Mouse (Mus musculus) 3T3-L1 (cell line): ENCODE measurements around the gene Chd9.
"Not testable (repeated sequence)": the region's sequence is repeated elsewhere in the genome, so short reads cannot be mapped to it uniquely, and the experiment has no call there.

Experiments
- DNase-seq: peaks from one replicate; pipeline ENCODE4 v3.0.0-alpha.2; 2015; ENCODE audit warnings: low read depth, low spot score

Chd9 gene

GRCm38 (mm10) chr8:90869920-90870777 lies 42.0 kb downstream of the Chd9 start:
- peak; percentile 73 for DNase-seq

- no peak for DNase-seq
Measured at GRCm38 (mm10) chr8:90871375-90872080, 43.4 kb downstream of the Chd9 start.

GRCm38 (mm10) chr8:90873051-90873450 lies 44.9 kb downstream of the Chd9 start:
- no peak for DNase-seq

- DNase-seq = peak; percentile 89
Measured at GRCm38 (mm10) chr8:90876213-90876721, 48.1 kb downstream of the Chd9 start.

- DNase-seq = peak; percentile 92
Measured at GRCm38 (mm10) chr8:90876722-90877429, 48.7 kb downstream of the Chd9 start.

- no peak for DNase-seq
Measured at GRCm38 (mm10) chr8:90877430-90877975, 49.4 kb downstream of the Chd9 start.

- no peak for DNase-seq
Measured at GRCm38 (mm10) chr8:90878551-90878950, 50.4 kb downstream of the Chd9 start.

GRCm38 (mm10) chr8:90880041-90880440 lies 51.9 kb downstream of the Chd9 start:
- DNase-seq = no peak

- DNase-seq = no peak
Measured at GRCm38 (mm10) chr8:90881181-90881580, 53.0 kb downstream of the Chd9 start.

GRCm38 (mm10) chr8:90882088-90882691 lies 54.0 kb downstream of the Chd9 start:
- no peak for DNase-seq

- peak; percentile 60 for DNase-seq
Measured at GRCm38 (mm10) chr8:90885671-90886368, 57.7 kb downstream of the Chd9 start.

GRCm38 (mm10) chr8:90886369-90886712 lies 58.2 kb downstream of the Chd9 start:
- not testable (repeated sequence) for DNase-seq

- DNase-seq = not testable (repeated sequence)
Measured at GRCm38 (mm10) chr8:90887328-90887727, 59.2 kb downstream of the Chd9 start.

GRCm38 (mm10) chr8:90891872-90892578 lies 63.9 kb downstream of the Chd9 start:
- no peak for DNase-seq

GRCm38 (mm10) chr8:90892579-90892919 lies 64.4 kb downstream of the Chd9 start:
- DNase-seq = no peak

- DNase-seq = peak; percentile 92
Measured at GRCm38 (mm10) chr8:90894231-90894914, 66.2 kb downstream of the Chd9 start.

- DNase-seq = no peak
Measured at GRCm38 (mm10) chr8:90897343-90897742, 69.2 kb downstream of the Chd9 start.

- DNase-seq = no peak
Measured at GRCm38 (mm10) chr8:90898578-90898977, 70.4 kb downstream of the Chd9 start.

- DNase-seq = peak; percentile 76
Measured at GRCm38 (mm10) chr8:90902002-90902401, 73.8 kb downstream of the Chd9 start.
